Mouse (Mus musculus): Measurements from ENCODE around the gene Vamp8. TPM values are rescaled to one million over a fixed set of nuclear protein-coding genes. Genes with fewer than 3 reads are reported as not detected.

Gene Vamp8
- total RNA-seq, 2 experiments from 2014 or later: 219 to 241 TPM

DNA sequence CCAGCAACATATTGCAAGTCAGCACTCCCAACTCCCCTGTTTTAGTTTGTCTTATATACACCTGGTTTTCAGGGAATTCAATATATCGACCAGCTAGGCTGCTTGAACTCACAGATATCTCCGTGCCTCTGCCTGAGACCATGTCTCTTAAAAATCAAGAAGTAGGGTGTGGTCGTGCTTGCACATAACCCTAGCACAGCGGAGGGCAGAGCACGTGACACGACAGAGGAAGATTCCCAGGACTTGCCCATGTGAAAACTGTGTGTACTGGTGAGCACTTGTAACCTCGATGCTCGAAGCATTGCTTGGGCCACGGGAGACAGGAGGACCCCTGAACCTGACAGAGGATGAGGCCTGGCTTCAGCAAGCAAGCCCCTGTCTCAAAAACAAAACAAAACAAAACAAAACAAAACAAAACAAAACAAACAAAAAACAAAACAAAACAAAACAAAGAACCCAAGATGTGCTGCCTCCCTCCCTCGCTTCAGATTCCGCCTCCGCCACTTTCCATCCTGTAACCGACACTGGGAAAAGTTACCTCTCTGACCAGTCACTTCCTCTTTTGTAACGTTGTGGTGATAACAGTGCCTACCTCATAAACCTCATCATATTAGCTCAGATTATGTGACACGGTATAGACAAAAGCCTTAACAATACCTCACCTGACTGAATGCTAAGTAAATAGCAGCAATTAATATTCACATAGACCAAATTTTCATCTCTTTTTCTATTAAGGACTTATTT, 15.5 kb downstream of the Vamp8 start:
- peak; percentile 78 for ATAC-seq (ENCODE audit: poor library complexity, severe bottlenecking)

GRCm38 (mm10) chr6:72374206-72374605, 16.3 kb downstream of the Vamp8 start:
- no peak for ATAC-seq (ENCODE audit: poor library complexity, severe bottlenecking)

- ATAC-seq (ENCODE audit: poor library complexity, severe bottlenecking): no peak
Observed at GRCm38 (mm10) chr6:72373184-72373583, 17.3 kb downstream of the Vamp8 start.

DNA sequence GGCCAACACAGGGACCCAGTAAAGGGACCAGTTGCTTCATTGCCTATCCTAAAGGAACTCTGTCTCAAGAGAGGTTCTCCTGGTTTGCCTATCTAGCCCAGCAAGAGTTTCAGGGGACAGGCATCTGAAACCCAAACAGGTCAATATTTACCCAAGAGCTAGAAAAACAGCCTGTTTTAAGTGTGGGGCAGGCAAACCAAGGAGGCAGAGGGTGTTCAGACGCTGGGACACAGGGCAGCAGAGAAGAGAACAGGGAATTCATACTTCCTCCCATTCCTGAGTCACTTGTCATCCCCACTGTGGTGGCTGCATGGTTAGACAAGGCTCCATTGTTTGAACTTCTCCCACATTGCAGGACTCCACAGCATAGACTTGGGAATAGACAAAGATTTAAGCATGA, 18.9 kb downstream of the Vamp8 start:
- ATAC-seq (ENCODE audit: poor library complexity, severe bottlenecking): no peak

GRCm38 (mm10) chr6:72371147-72371546, 19.4 kb downstream of the Vamp8 start:
- ATAC-seq (ENCODE audit: poor library complexity, severe bottlenecking): no peak

DNA sequence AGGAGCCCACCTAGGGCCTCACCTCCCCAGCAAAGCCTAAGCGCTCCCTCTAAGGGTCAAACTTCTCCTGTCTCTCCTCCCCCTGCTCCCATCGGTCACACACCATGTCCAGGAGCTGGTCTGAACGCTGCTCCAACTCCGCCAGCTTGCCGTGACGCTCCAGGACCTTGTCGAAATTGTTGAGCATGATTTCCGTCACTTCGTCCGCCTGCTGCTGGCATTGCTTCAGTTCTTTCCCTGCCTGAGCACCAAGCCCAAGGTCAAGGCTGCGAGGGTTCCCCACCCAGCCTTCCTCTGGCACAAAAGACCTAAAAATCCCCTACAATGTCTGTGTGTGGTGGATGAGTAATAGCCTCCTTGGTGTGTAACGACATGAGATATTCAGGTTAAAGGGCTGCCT, 20.4 kb downstream of the Vamp8 start:
- no peak for ATAC-seq (ENCODE audit: poor library complexity, severe bottlenecking)

- ATAC-seq (ENCODE audit: poor library complexity, severe bottlenecking): no peak
Observed at GRCm38 (mm10) chr6:72369557-72369956, 20.9 kb downstream of the Vamp8 start.

- no peak for ATAC-seq (ENCODE audit: poor library complexity, severe bottlenecking)
Observed at GRCm38 (mm10) chr6:72367460-72367974, 23.0 kb downstream of the Vamp8 start.

GRCm38 (mm10) chr6:72366844-72367443, 23.6 kb downstream of the Vamp8 start, which contains the start of gene Rnf181:
TSS of gene Rnf181 (minus strand) at chr6:72366956.
- no peak for ATAC-seq (ENCODE audit: poor library complexity, severe bottlenecking)

- ATAC-seq (ENCODE audit: poor library complexity, severe bottlenecking): no peak
Observed at GRCm38 (mm10) chr6:72366304-72366703, 24.2 kb downstream of the Vamp8 start.

DNA sequence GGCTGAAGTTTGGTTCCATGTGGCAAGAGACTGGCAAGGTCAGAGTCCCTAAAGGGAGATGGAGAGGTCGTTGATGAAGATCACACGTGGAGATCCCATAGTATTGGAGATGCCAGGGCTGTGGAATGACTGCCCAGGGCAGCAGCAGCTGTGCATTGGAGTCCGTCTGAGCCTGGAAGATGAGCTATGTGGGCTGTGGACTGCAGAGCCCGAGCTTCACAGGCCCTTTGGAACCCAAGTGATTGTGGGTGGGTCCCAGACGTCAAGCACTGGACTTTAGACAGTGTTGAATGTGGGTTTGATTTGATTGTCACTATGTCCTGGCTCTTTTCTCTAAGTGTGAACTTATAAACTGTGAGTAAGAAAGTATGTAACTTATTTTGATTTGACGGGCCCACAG, 25.5 kb downstream of the Vamp8 start:
- no peak for ATAC-seq (ENCODE audit: poor library complexity, severe bottlenecking)

DNA sequence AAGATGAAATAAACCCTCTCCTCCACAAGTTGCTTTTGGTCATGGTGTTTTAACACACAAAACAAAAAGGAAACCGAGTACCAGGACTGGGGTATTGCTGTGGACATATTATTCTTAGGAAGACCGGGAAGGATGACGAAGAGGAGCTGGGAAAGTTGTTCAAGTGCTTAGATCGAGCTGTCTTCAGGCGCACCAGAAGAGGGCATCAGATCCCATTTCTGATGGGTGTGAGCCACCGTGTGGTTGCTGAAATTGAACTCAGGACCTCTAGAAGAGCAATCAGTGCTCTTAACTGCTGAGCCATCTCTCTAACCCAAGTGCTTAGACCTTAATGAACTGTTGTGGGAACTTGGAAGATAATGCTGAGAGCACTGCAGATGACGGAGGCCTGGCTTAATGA, 26.5 kb downstream of the Vamp8 start:
- no peak for ATAC-seq (ENCODE audit: poor library complexity, severe bottlenecking)

GRCm38 (mm10) chr6:72362132-72363028, 28.1 kb downstream of the Vamp8 start:
- peak; percentile 98 for ATAC-seq (ENCODE audit: poor library complexity, severe bottlenecking)

- no peak for ATAC-seq (ENCODE audit: poor library complexity, severe bottlenecking)
Observed at GRCm38 (mm10) chr6:72361121-72361551, 29.4 kb downstream of the Vamp8 start.

DNA sequence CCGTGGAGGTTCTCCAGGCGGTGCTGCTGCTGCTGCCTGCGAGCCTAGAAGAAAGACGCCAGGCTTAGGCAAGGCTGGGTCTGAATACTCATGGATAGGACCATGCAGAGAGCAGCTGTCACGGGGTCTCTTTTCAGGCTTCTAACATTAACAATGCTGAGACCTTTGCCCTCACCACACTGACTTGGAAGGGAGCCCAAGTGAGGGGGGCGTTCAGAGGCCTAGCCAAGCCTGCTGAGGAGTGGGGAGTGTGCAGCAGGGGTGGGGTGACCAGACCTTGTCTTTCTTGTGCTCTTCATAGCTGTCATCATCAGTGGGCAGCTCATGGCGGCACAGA, 29.9 kb downstream of the Vamp8 start:
- ATAC-seq (ENCODE audit: poor library complexity, severe bottlenecking): no peak

GRCm38 (mm10) chr6:72359891-72360598, 30.5 kb downstream of the Vamp8 start:
- no peak for ATAC-seq (ENCODE audit: poor library complexity, severe bottlenecking)

DNA sequence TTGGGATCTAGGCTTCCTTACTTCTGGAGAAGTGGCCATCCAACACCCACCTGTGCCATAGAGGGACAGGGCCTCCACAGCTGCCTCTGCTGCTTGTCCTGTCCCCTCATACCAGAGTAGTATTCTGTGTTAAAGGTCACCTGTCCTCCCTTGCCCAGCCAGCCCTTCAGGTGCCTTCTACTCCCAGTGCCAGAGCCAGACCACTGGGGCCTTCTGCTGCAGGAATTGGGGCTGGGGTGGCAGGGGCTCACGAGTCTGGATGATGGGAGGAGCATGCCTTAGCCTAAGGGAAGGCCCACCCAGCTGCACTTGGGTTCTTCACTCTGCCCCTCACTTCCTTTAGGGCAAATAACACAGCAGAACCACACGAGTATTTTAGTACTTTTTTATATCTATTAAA, 31.2 kb downstream of the Vamp8 start:
- ATAC-seq (ENCODE audit: poor library complexity, severe bottlenecking): no peak

DNA sequence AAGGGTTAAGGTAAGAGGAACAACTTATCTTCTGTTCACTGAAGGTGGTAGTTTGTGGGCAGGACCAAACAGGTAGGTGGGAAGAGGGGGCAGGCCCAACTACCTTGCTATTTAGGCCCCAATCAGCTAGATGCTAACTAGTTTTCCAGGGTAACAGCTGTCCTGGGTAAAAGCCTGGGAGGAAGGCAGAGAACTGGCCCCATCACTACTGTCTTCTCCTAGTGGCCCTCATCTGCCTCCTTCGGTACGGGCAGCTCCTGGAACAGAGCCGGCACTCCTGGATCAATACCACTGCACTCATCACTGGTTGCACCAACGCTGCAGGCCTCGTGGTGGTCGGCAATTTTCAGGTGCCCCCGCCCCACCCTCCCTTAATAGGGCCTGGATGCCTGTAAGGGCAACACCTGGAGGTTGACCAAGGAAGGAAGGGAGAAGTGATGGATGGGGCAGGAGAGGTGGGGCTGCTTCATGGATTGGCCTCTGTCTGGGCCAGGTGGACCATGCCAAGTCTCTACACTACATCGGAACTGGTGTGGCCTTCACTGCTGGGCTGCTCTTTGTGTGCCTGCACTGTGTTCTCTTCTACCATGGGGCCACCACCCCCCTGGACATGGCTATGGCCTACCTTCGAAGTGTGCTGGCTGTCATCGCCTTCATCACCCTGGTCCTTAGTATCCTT, 32.3 kb downstream of the Vamp8 start:
- no peak for ATAC-seq (ENCODE audit: poor library complexity, severe bottlenecking)

DNA sequence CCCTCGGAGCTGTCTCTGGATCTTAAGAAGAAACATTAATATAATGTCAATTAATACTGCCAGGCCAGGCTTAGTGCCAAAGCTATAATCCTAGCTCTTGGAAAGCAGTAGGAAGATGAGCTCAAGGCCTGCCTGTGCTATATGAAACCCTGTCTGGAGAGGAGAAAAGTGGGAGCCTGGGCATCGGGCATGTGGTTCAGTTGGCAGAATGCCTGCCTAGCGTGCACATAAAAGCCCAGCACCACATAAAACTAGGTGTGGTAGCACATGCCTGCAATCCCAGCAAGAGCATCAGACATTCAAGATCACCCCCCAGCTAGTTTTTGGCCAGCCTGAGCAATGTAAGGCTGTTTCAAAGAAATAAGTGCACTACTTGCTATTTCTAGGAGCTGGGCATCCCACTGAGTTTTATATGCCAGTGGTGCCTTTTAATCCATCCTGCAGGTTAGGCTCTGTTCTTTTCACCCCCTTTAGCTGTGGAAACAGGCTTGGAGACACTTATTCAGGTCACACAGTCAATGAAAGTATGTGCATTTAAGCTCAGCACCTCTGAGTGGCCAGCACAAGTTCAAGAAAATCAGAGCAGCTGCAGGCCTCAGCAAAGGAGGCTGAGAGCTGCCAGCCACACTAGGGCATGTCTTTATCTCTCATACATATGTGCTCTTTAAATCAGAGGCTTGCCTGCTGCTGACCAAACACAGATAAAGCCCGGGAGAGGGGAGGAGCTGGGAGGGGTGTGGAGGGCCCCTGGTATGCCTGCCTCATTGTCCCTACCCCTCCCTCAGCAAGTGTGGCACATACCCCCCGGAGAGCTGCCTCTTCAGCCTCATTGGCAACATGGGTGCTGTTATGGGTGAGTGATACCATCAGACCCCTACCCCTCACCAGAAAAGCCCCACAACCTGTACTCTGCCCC, 33.1 kb downstream of the Vamp8 start:
- ATAC-seq (ENCODE audit: poor library complexity, severe bottlenecking): no peak

Measured in megakaryocyte, adult 5-6 weeks (primary cell).